Mouse (Mus musculus) telencephalon, adult 2 months (tissue): ENCODE results near the gene Pim1.

Experiments used
- DNase-seq: peaks from one replicate; pipeline ENCODE4 v3.0.0-alpha.2; 2011; ENCODE audit warnings: low read depth, low spot score

The Pim1 gene

GRCm38 (mm10) chr17:29465405-29466010, 25.0 kb upstream of the Pim1 start:
- no peak for DNase-seq

- no peak for DNase-seq
Observed at GRCm38 (mm10) chr17:29467030-29467429, 23.5 kb upstream of the Pim1 start.

GRCm38 (mm10) chr17:29473466-29473865, 17.1 kb upstream of the Pim1 start:
- no peak for DNase-seq

- DNase-seq = no peak
Observed at GRCm38 (mm10) chr17:29474036-29474435, 16.5 kb upstream of the Pim1 start.

- no peak for DNase-seq
Observed at GRCm38 (mm10) chr17:29475142-29475541, 15.4 kb upstream of the Pim1 start.

GRCm38 (mm10) chr17:29476461-29476860, 14.1 kb upstream of the Pim1 start:
- DNase-seq = no peak

- DNase-seq = no peak
Observed at GRCm38 (mm10) chr17:29477357-29477756, 13.2 kb upstream of the Pim1 start.

- DNase-seq = no peak
Observed at GRCm38 (mm10) chr17:29478271-29478670, 12.3 kb upstream of the Pim1 start.

GRCm38 (mm10) chr17:29480256-29480655, 10.3 kb upstream of the Pim1 start:
- DNase-seq = no peak

- no peak for DNase-seq
Observed at GRCm38 (mm10) chr17:29482632-29483031, 7.9 kb upstream of the Pim1 start.

- DNase-seq = no peak
Observed at GRCm38 (mm10) chr17:29483282-29483681, 7.3 kb upstream of the Pim1 start.

- DNase-seq = no peak
Observed at GRCm38 (mm10) chr17:29484431-29484830, 6.1 kb upstream of the Pim1 start.

- no peak for DNase-seq
Observed at GRCm38 (mm10) chr17:29485336-29486233, 5.0 kb upstream of the Pim1 start.

- DNase-seq = no peak
Observed at GRCm38 (mm10) chr17:29488257-29488977, 2.1 kb upstream of the Pim1 start.

GRCm38 (mm10) chr17:29488978-29489970, 1.3 kb upstream of the Pim1 start:
- DNase-seq = no peak

GRCm38 (mm10) chr17:29489971-29490712, 411 bp upstream of the Pim1 start:
- DNase-seq = peak; percentile 95

GRCm38 (mm10) chr17:29491591-29492268, 1.2 kb downstream of the Pim1 start:
- DNase-seq = no peak

GRCm38 (mm10) chr17:29492269-29493191, 2.0 kb downstream of the Pim1 start:
- DNase-seq = no peak
